Mouse (Mus musculus) cerebellum, postnatal 36 days (tissue): ENCODE results near the gene Fam69b.

Experiments
- DNase-seq, 2 experiments: peaks; one replicate each; pipeline ENCODE4 v3.0.0; 2021 to 2022; ENCODE audit warnings: mixed read lengths in 2 of 2

Gene Fam69b

GRCm38 (mm10) chr2:26662509-26662882 is 34.2 kb downstream of the Fam69b start:
- no peak for DNase-seq

- no peak for DNase-seq
Observed at GRCm38 (mm10) chr2:26663112-26663511, 34.9 kb downstream of the Fam69b start.

- DNase-seq, result peak; percentile 37 to 40
Observed at GRCm38 (mm10) chr2:26663551-26663950, 35.3 kb downstream of the Fam69b start.

- DNase-seq, result no peak
Observed at GRCm38 (mm10) chr2:26668746-26669145, 40.5 kb downstream of the Fam69b start.

- no peak for DNase-seq
Observed at GRCm38 (mm10) chr2:26671182-26671581, 42.9 kb downstream of the Fam69b start, which contains the start of gene Lcn4. TSS of gene Lcn4 (minus strand) at chr2:26671282.
